Mouse (Mus musculus) olfactory bulb, adult 2 months (tissue): ENCODE data around the gene Tspan14. TPM values are rescaled to one million over a fixed set of nuclear protein-coding genes. Genes with fewer than 3 reads are reported as not detected.

Source experiments
- H3K27ac ChIP-seq: fragments of 200-500 bp; 2 replicates; pipeline ENCODE4 v1.5.1; 2012; ENCODE audit warnings: low read depth, low read length; ENCODE audit not compliant: insufficient read depth
- H3K4me1 ChIP-seq: fragments of 200-500 bp; 2 replicates; pipeline ENCODE4 v1.6.1; 2012; ENCODE audit warnings: low read length; ENCODE audit not compliant: control insufficient read depth, insufficient read depth
- H3K4me3 ChIP-seq: fragments of 200-500 bp; 2 replicates; pipeline ENCODE4 v1.5.1; 2012; ENCODE audit warnings: mild to moderate bottlenecking, low read depth, low read length, moderate library complexity; ENCODE audit not compliant: insufficient read depth
- CTCF ChIP-seq: fragments of 200-500 bp; IDR thresholded peaks from 2 replicates; pipeline ENCODE4 v1.5.1; 2012; ENCODE audit warnings: low read depth, mild to moderate bottlenecking, low read length, moderate library complexity; ENCODE audit not compliant: insufficient read depth
- POLR2A ChIP-seq: fragments of 200-500 bp; IDR thresholded peaks from 2 replicates; pipeline ENCODE4 v1.6.1; 2012; ENCODE audit warnings: mild to moderate bottlenecking, low read depth, low read length, moderate library complexity; ENCODE audit not compliant: insufficient read depth
- WGBS: fragments of 180-500 bp; shearing (Covaris S2); methylation state at CpG from one replicate; pipeline ENCODE4 v1.1.7; 2018; 5-methylcytosine and 5-hydroxymethylcytosine counted together
- polyA plus RNA-seq: library from polyadenylated mRNA; stranded (reverse); fragments of >200 nt; gene quantifications from 2 replicates; pipeline ENCODE4 v1.2.4, GENCODE M21; 2012; ENCODE audit warnings: low replicate concordance; ENCODE audit not compliant: missing spikeins, insufficient read depth, insufficient read length

Gene Tspan14
- polyA plus RNA-seq, 1 experiment, result not detected

GRCm38 (mm10) chr14:40889181-40889580 lies 77.4 kb downstream of the Tspan14 start:
- TF ChIP-seq POLR2A, result no peak
- no peak for TF ChIP-seq CTCF
- 97% methylated on average over 2 of the region's 2 CpGs for WGBS

GRCm38 (mm10) chr14:40886428-40887202 lies 80.0 kb downstream of the Tspan14 start:
- TF ChIP-seq POLR2A (no peak), CTCF (no peak)
- H3K27ac ChIP-seq, result no peak overlapping the region

More at GRCm38 (mm10) chr14:40889181-40889580, 77.4 kb downstream of the Tspan14 start:
- Histone ChIP-seq H3K27ac (no peak overlapping the region), H3K4me1 (no peaks in the 10 kb centered on the region), H3K4me3 (no peak overlapping the region)

GRCm38 (mm10) chr14:40885752-40886151 lies 80.9 kb downstream of the Tspan14 start:
- Histone ChIP-seq H3K4me1 (no peaks in the 10 kb centered on the region), H3K27ac (no peak overlapping the region), H3K4me3 (no peak overlapping the region)
- TF ChIP-seq POLR2A, result no peak
- TF ChIP-seq CTCF, result no peak
- 74% methylated on average over 1 of the region's 1 CpGs for WGBS

More at GRCm38 (mm10) chr14:40886428-40887202, 80.0 kb downstream of the Tspan14 start:
- no peaks in the 10 kb centered on the region for H3K4me1 ChIP-seq
- WGBS, result 86% methylated on average over 6 of the region's 6 CpGs
- H3K4me3 ChIP-seq, result no peak overlapping the region

- H3K4me3 ChIP-seq, result no peak overlapping the region
- H3K27ac ChIP-seq, result no peak overlapping the region
- no peak for TF ChIP-seq CTCF
- no peak for TF ChIP-seq POLR2A
- WGBS, result 53% methylated on average over 4 of the region's 4 CpGs
- no peaks in the 10 kb centered on the region for H3K4me1 ChIP-seq
Measured at GRCm38 (mm10) chr14:40885225-40885624, 81.4 kb downstream of the Tspan14 start.

- H3K4me1 ChIP-seq, result no peaks in the 10 kb centered on the region
- no peak overlapping the region for H3K4me3 ChIP-seq
- no peak overlapping the region for H3K27ac ChIP-seq
- TF ChIP-seq POLR2A (no peak), CTCF (no peak)
Measured at GRCm38 (mm10) chr14:40874565-40874964, 92.0 kb downstream of the Tspan14 start.

- Histone ChIP-seq H3K4me1 (no peaks in the 10 kb centered on the region), H3K27ac (no peak overlapping the region), H3K4me3 (no peak overlapping the region)
- WGBS, result 89% methylated on average over 5 of the region's 5 CpGs
- TF ChIP-seq CTCF (no peak), POLR2A (no peak)
Measured at GRCm38 (mm10) chr14:40873961-40874360, 92.6 kb downstream of the Tspan14 start.

- TF ChIP-seq POLR2A (no peak), CTCF (no peak)
- H3K4me1 ChIP-seq, result no peaks in the 10 kb centered on the region
- H3K4me3 ChIP-seq, result no peak overlapping the region
- 72% methylated on average over 3 of the region's 3 CpGs for WGBS
- no peak overlapping the region for H3K27ac ChIP-seq
Measured at GRCm38 (mm10) chr14:40870598-40870997, 96.0 kb downstream of the Tspan14 start.

GRCm38 (mm10) chr14:40864811-40865514 lies 101.6 kb downstream of the Tspan14 start:
- Histone ChIP-seq H3K4me1 (no peaks in the 10 kb centered on the region), H3K4me3 (no peak overlapping the region), H3K27ac (no peak overlapping the region)
- 56% methylated on average over 6 of the region's 6 CpGs for WGBS
- TF ChIP-seq POLR2A, result no peak
- TF ChIP-seq CTCF, result no peak

GRCm38 (mm10) chr14:40863659-40864058 lies 102.9 kb downstream of the Tspan14 start:
- no peak for TF ChIP-seq POLR2A
- no peak for TF ChIP-seq CTCF
- no peaks in the 10 kb centered on the region for H3K4me1 ChIP-seq
- 94% methylated on average over 3 of the region's 3 CpGs for WGBS

More at GRCm38 (mm10) chr14:40863659-40864058, 102.9 kb downstream of the Tspan14 start:
- H3K4me3 ChIP-seq, result no peak overlapping the region
- no peak overlapping the region for H3K27ac ChIP-seq
